Mouse (Mus musculus) mesoderm, embryonic 11.5 days (tissue): Measurements from ENCODE around the gene Tnr.

ENCODE experiments used
- DNase-seq: peaks from one replicate; pipeline ENCODE4 v3.0.0-alpha.2; 2012; ENCODE audit warnings: low read depth, low spot score

Gene Tnr

GRCm38 (mm10) chr1:159716301-159716700 is 192.7 kb downstream of the Tnr start:
- no peak for DNase-seq

GRCm38 (mm10) chr1:159717016-159717415 is 193.4 kb downstream of the Tnr start:
- DNase-seq: no peak

- DNase-seq: no peak
These were observed 200.2 kb downstream of the Tnr start for GRCm38 (mm10) chr1:159723733-159724132.

- DNase-seq: no peak
These were observed 205.7 kb downstream of the Tnr start for GRCm38 (mm10) chr1:159729270-159729669.

GRCm38 (mm10) chr1:159730826-159731225 is 207.3 kb downstream of the Tnr start:
- no peak for DNase-seq

- no peak for DNase-seq
These were observed 211.5 kb downstream of the Tnr start for GRCm38 (mm10) chr1:159735099-159735498.

- DNase-seq: no peak
These were observed 215.9 kb downstream of the Tnr start for GRCm38 (mm10) chr1:159739478-159739877.

GRCm38 (mm10) chr1:159741237-159742002 is 217.9 kb downstream of the Tnr start:
- no peak for DNase-seq

- no peak for DNase-seq
These were observed 218.4 kb downstream of the Tnr start for GRCm38 (mm10) chr1:159742003-159742274.

- no peak for DNase-seq
These were observed 220.2 kb downstream of the Tnr start for GRCm38 (mm10) chr1:159743744-159744253.

- no peak for DNase-seq
These were observed 221.7 kb downstream of the Tnr start for GRCm38 (mm10) chr1:159745311-159745710.

GRCm38 (mm10) chr1:159747969-159748368 is 224.4 kb downstream of the Tnr start:
- no peak for DNase-seq

GRCm38 (mm10) chr1:159750411-159750810 is 226.8 kb downstream of the Tnr start:
- DNase-seq: no peak

- DNase-seq: peak; percentile 37
These were observed 227.3 kb downstream of the Tnr start for GRCm38 (mm10) chr1:159750876-159751275.

GRCm38 (mm10) chr1:159760970-159761369 is 237.4 kb downstream of the Tnr start:
- no peak for DNase-seq

GRCm38 (mm10) chr1:159763901-159764300 is 240.3 kb downstream of the Tnr start:
- DNase-seq: no peak

GRCm38 (mm10) chr1:159764897-159765296 is 241.3 kb downstream of the Tnr start:
- no peak for DNase-seq

GRCm38 (mm10) chr1:159769948-159770347 is 246.4 kb downstream of the Tnr start:
- DNase-seq: no peak

GRCm38 (mm10) chr1:159773671-159774070 is 250.1 kb downstream of the Tnr start:
- no peak for DNase-seq

GRCm38 (mm10) chr1:159775168-159775567 is 251.6 kb downstream of the Tnr start:
- DNase-seq: peak; percentile 68

- DNase-seq: no peak
These were observed 253.5 kb downstream of the Tnr start for GRCm38 (mm10) chr1:159777107-159777506.

GRCm38 (mm10) chr1:159779424-159779823 is 255.9 kb downstream of the Tnr start:
- DNase-seq: no peak

- no peak for DNase-seq
These were observed 260.3 kb downstream of the Tnr start for GRCm38 (mm10) chr1:159783842-159784241.

GRCm38 (mm10) chr1:159788312-159788711 is 264.7 kb downstream of the Tnr start:
- no peak for DNase-seq
